Mouse (Mus musculus) kidney, embryonic 15.5 days (tissue): ENCODE measurements around the gene Ndnf. TPM values are rescaled to one million over a fixed set of nuclear protein-coding genes. Genes with fewer than 3 reads are reported as not detected.

Source experiments
- ATAC-seq: fragments of 200-750 bp; cut with Nextera tagmentation; replicated peaks from 2 replicates; pipeline ENCODE4 v1.8.0; 2017; ENCODE audit warnings: moderate TSS enrichment; ENCODE audit not compliant: low FRiP score
- H3K27ac ChIP-seq: fragments of 300-500 bp; sonication (generic); 2 replicates; pipeline ENCODE4 v1.5.1; 2015; ENCODE audit warnings: mild to moderate bottlenecking, inconsistent platforms
- H3K27me3 ChIP-seq: fragments of 300-500 bp; sonication (generic); 2 replicates; pipeline ENCODE4 v1.6.1; 2015; ENCODE audit warnings: inconsistent platforms
- H3K36me3 ChIP-seq: fragments of 300-500 bp; sonication (generic); 2 replicates; pipeline ENCODE4 v1.6.1; 2015; ENCODE audit warnings: inconsistent platforms
- H3K4me1 ChIP-seq: fragments of 300-500 bp; sonication (generic); 2 replicates; pipeline ENCODE4 v1.6.1; 2015; ENCODE audit warnings: inconsistent platforms
- H3K4me2 ChIP-seq: fragments of 300-500 bp; sonication (generic); 2 replicates; pipeline ENCODE4 v1.6.1; 2015; ENCODE audit warnings: moderate library complexity, mild to moderate bottlenecking, inconsistent platforms
- H3K4me3 ChIP-seq: fragments of 300-500 bp; sonication (generic); replicated peaks from 2 replicates; pipeline ENCODE4 v1.5.1; 2015; ENCODE audit warnings: mild to moderate bottlenecking, inconsistent platforms
- H3K9ac ChIP-seq: fragments of 300-500 bp; sonication (generic); 2 replicates; pipeline ENCODE4 v1.6.1; 2015; ENCODE audit warnings: mild to moderate bottlenecking, inconsistent platforms
- H3K9me3 ChIP-seq: fragments of 300-500 bp; sonication (generic); replicated peaks from 2 replicates; pipeline ENCODE4 v1.6.1; 2016; ENCODE audit warnings: inconsistent platforms
- WGBS: fragments of 180-500 bp; shearing (Covaris S2); methylation state at CpG from one replicate; pipeline ENCODE4 v1.1.7; 2015; ENCODE audit warnings: mixed read lengths; 5-methylcytosine and 5-hydroxymethylcytosine counted together
- polyA plus RNA-seq: library from polyadenylated mRNA; unstranded; fragments of >200 nt; fragmentation: Nextera tagmentation; extraction: Ambion mirVana; gene quantifications from 2 replicates; pipeline ENCODE4 v1.2.1, GENCODE M21; 2015

Ndnf gene
- polyA plus RNA-seq, 1 experiment from 2014 or later, result 6.7 TPM

DNA sequence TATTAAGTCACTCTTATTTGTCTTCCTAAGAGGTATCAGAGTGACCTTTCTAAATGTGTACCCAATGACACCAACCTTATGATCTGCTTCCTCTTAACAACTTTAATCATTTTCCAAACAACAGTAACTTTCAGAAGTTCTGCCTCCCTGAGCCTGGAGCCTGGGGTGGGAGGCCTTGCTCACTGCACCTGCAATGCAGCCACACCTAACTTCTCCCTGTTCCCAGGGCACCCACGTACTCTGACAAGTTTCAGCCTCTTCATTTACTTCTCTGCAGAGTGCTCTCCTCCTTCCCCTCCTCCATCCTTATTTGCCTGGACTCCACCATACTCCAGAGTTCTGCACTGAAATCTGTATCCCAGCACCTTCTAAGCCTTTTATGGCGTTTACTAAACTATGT, 1.4 kb upstream of the Ndnf start:
- ATAC-seq, result no peak

GRCm38 (mm10) chr6:65670981-65671411, 394 bp upstream of the Ndnf start:
- WGBS, result 3% methylated on average over 21 of the region's 21 CpGs
- Histone ChIP-seq H3K4me2 (peak overlapping the region; percentile 94), H3K4me3 (peak overlapping the region; percentile 62), H3K9me3 (no peaks in the 10 kb centered on the region), H3K36me3 (no peaks in the 10 kb centered on the region), H3K9ac (peak overlapping the region; percentile 55; the same call in 1 of the 2 replicates), H3K27me3 (peaks cover 25% of the 10 kb centered on the region), H3K4me1 (peaks cover 25% of the 10 kb centered on the region), H3K27ac (0 out of 2 replicates have a peak overlapping the region, but pooled peaks have one; percentile 6)
- peak; percentile 42 for ATAC-seq

More for the DNA sequence above, 1.4 kb upstream of the Ndnf start:
- H3K27ac ChIP-seq, result no peak overlapping the region
- peaks cover 25% of the 10 kb centered on the region for H3K4me1 ChIP-seq
- WGBS, result 58% methylated on average over 2 of the region's 2 CpGs
- no peaks in the 10 kb centered on the region for H3K36me3 ChIP-seq
- H3K27me3 ChIP-seq, result peaks cover 24% of the 10 kb centered on the region
- H3K9me3 ChIP-seq, result no peaks in the 10 kb centered on the region
- H3K4me3 ChIP-seq, result no peak overlapping the region
- no peak overlapping the region for H3K4me2 ChIP-seq
- no peak overlapping the region for H3K9ac ChIP-seq

DNA sequence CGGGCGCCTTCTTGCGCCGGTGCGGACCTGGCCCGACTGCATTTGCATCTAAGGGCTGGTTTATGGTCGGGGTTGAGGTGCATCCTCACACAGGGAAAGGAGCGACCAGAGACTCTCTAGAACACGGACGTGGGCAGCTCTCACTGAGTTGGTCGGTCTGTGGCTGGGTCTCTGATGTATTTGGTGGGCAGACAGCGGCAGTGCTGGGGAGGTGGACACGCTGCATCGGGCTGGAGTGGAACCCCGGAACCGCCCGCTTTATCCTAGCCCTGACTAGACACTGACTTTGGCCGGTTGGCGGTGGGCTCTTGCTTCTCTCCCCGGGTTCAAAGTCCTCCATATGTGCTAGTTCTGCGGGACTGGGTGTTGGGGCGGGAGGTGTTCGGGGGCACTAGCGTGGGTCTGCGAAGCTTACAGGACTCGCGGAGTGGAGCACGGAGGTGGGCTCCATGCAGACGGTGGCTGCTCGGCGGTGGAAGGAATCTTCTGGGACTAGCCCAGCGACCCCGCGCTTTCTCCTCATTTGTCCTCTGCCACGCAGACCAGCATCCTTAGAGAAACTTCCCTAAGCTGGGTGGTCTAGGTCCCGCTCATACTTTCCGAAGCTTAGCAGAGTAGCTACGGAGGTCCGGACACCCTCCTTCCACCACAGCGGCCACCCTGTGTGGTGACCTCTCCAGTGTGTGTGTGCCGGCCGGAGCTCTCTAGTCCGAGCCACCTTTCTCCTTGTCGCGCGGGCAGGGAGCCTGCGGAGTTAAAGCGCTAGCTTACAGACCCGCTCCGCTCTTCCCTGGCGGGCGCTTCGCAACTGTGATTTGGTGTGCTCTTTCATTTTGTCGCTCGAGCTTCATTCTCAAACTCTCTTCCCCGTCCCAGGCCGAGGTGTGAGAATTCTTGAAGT, 991 bp downstream of the Ndnf start:
- Histone ChIP-seq H3K27me3 (peaks cover 25% of the 10 kb centered on the region), H3K9me3 (no peaks in the 10 kb centered on the region), H3K4me1 (peaks cover 25% of the 10 kb centered on the region), H3K27ac (no peak overlapping the region), H3K9ac (peak overlapping the region; percentile 55), H3K4me3 (peak overlapping the region; percentile 62), H3K36me3 (no peaks in the 10 kb centered on the region), H3K4me2 (peak overlapping the region; percentile 94)
- ATAC-seq, result peak; percentile 64
- WGBS, result under 1% methylated on average over 57 of the region's 57 CpGs

DNA sequence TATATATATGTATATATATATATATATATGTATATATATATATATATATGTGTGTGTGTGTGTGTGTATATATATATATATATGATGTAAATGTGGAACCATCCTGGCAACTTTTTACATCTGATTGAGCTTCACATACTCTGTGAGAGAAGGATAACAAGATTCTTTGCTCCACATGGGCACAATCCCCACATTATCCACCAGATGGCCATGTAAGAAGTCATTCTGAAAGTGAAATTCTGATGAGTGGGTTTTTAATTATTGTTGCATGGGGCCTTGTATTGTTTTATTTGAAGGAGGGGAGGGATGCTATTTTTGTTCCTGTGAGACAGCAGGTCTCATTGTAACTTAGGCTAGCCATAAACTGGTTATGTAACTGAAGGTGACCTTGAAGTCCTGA, 22.5 kb downstream of the Ndnf start:
- Histone ChIP-seq H3K27me3 (no peaks in the 10 kb centered on the region), H3K4me2 (no peak overlapping the region), H3K4me3 (no peak overlapping the region), H3K27ac (no peak overlapping the region), H3K4me1 (no peaks in the 10 kb centered on the region), H3K36me3 (no peaks in the 10 kb centered on the region), H3K9ac (no peak overlapping the region), H3K9me3 (no peaks in the 10 kb centered on the region)
- no peak for ATAC-seq

DNA sequence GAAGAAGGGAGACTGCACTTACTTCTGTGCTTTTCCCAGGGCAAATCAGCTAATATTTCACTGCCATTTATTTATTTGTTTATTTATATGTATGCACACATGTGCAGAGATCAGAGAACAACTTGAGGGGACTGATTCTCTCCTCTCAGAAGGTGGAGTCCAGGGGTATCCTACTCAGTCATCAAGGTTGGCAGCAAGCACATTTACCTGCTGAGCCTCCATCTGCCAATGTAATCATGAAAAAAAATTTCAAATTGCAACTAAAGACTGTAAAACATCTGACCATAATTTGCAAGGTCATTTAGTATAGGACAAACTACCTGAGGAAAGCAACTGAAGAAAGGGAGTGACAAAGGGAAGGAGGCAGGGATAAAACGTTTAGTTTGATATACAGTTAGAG, 49.3 kb downstream of the Ndnf start:
- H3K9me3 ChIP-seq, result no peaks in the 10 kb centered on the region
- H3K4me1 ChIP-seq, result no peaks in the 10 kb centered on the region
- H3K27me3 ChIP-seq, result no peaks in the 10 kb centered on the region
- H3K36me3 ChIP-seq, result no peaks in the 10 kb centered on the region
- no peak overlapping the region for H3K27ac ChIP-seq
- ATAC-seq, result no peak
- H3K4me2 ChIP-seq, result no peak overlapping the region
- no peak overlapping the region for H3K4me3 ChIP-seq
- 36% methylated on average over 1 of the region's 1 CpGs for WGBS
- no peak overlapping the region for H3K9ac ChIP-seq

GRCm38 (mm10) chr6:65725677-65726076, 54.3 kb downstream of the Ndnf start:
- no peaks in the 10 kb centered on the region for H3K4me1 ChIP-seq
- H3K4me2 ChIP-seq, result no peak overlapping the region
- WGBS, result 47% methylated on average over 2 of the region's 2 CpGs

DNA sequence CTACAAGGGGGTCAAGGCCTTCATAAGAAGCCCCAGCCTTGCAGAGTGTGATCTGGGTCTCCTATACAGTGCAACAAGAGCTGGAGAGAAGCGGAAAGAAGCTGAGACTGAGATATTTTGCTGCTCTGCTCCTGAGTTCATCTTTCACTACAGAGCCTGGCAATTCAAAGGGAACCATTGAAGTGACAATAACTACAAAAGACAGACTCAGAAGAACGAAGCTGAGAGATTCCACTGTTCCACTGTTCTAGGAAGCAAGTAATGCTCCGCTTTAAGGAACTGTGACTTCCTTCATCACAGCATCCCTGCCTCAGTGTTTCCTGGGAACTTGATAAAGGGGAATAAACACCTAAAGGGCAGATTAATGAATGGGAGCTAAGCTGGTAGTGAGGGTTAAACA, 56.9 kb downstream of the Ndnf start:
- ATAC-seq, result no peak
- Histone ChIP-seq H3K4me1 (no peaks in the 10 kb centered on the region), H3K27me3 (no peaks in the 10 kb centered on the region), H3K27ac (no peak overlapping the region), H3K4me2 (no peak overlapping the region), H3K36me3 (no peaks in the 10 kb centered on the region), H3K9ac (no peak overlapping the region), H3K9me3 (no peaks in the 10 kb centered on the region), H3K4me3 (no peak overlapping the region)
- WGBS, result 74% methylated on average over 3 of the region's 3 CpGs

More at GRCm38 (mm10) chr6:65725677-65726076, 54.3 kb downstream of the Ndnf start:
- Histone ChIP-seq H3K9ac (no peak overlapping the region), H3K4me3 (no peak overlapping the region), H3K27me3 (no peaks in the 10 kb centered on the region), H3K36me3 (no peaks in the 10 kb centered on the region), H3K27ac (no peak overlapping the region), H3K9me3 (no peaks in the 10 kb centered on the region)
- ATAC-seq, result no peak

- peak; percentile 22; the same call in 1 of the 2 replicates for ATAC-seq
- H3K9ac ChIP-seq, result no peak overlapping the region
Measured at GRCm38 (mm10) chr6:65739442-65739841, 68.1 kb downstream of the Ndnf start.

GRCm38 (mm10) chr6:65743144-65743870, 71.9 kb downstream of the Ndnf start:
- no peaks in the 10 kb centered on the region for H3K4me1 ChIP-seq
- H3K4me3 ChIP-seq, result no peak overlapping the region
- H3K4me2 ChIP-seq, result no peak overlapping the region
- no peak for ATAC-seq
- WGBS, result 29% methylated on average over 1 of the region's 1 CpGs
- H3K27ac ChIP-seq, result no peak overlapping the region
- peaks cover 4% of the 10 kb centered on the region for H3K9me3 ChIP-seq
- no peak overlapping the region for H3K9ac ChIP-seq
- H3K27me3 ChIP-seq, result no peaks in the 10 kb centered on the region
- no peaks in the 10 kb centered on the region for H3K36me3 ChIP-seq

More at GRCm38 (mm10) chr6:65739442-65739841, 68.1 kb downstream of the Ndnf start:
- no peak overlapping the region for H3K4me3 ChIP-seq
- no peak overlapping the region for H3K27ac ChIP-seq
- WGBS, result 51% methylated on average over 6 of the region's 8 CpGs
- no peaks in the 10 kb centered on the region for H3K4me1 ChIP-seq
- H3K9me3 ChIP-seq, result no peaks in the 10 kb centered on the region
- H3K27me3 ChIP-seq, result no peaks in the 10 kb centered on the region
- H3K4me2 ChIP-seq, result no peak overlapping the region
- H3K36me3 ChIP-seq, result no peaks in the 10 kb centered on the region

- no peaks in the 10 kb centered on the region for H3K4me1 ChIP-seq
- no peak for ATAC-seq
Measured at GRCm38 (mm10) chr6:65743871-65744202, 72.4 kb downstream of the Ndnf start.

DNA sequence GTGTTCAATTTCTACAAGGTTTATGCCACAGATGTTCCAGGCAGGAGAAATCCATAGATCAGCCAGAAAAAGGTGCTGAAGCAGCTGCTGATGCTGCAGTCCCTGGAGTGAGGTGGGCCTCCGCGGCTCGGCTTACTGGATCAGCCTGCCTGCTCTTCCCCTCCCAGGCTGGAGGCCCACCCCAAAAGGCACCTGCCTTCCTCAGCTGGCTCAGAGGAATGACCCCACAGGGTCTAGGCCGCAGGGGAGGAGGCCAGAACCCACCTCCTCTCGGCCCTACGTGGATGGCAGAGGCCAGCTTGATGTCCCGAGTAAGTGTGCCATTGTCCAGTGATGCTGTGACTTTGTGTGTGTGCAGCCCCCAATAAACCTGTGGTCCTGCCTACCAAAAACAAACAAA, 86.8 kb downstream of the Ndnf start:
- Histone ChIP-seq H3K27me3 (no peaks in the 10 kb centered on the region), H3K27ac (no peak overlapping the region), H3K4me2 (no peak overlapping the region), H3K9ac (no peak overlapping the region), H3K36me3 (no peaks in the 10 kb centered on the region), H3K4me3 (no peak overlapping the region), H3K4me1 (no peaks in the 10 kb centered on the region), H3K9me3 (no peaks in the 10 kb centered on the region)
- ATAC-seq, result no peak
- WGBS, result 53% methylated on average over 7 of the region's 7 CpGs

More at GRCm38 (mm10) chr6:65743871-65744202, 72.4 kb downstream of the Ndnf start:
- H3K4me3 ChIP-seq, result no peak overlapping the region
- no peak overlapping the region for H3K4me2 ChIP-seq
- peaks cover 4% of the 10 kb centered on the region for H3K9me3 ChIP-seq
- no peak overlapping the region for H3K27ac ChIP-seq
- no peaks in the 10 kb centered on the region for H3K36me3 ChIP-seq
- H3K27me3 ChIP-seq, result no peaks in the 10 kb centered on the region
- H3K9ac ChIP-seq, result no peak overlapping the region

GRCm38 (mm10) chr6:65759174-65759573, 87.8 kb downstream of the Ndnf start:
- no peak overlapping the region for H3K4me2 ChIP-seq
- 87% methylated on average over 5 of the region's 5 CpGs for WGBS
- no peaks in the 10 kb centered on the region for H3K4me1 ChIP-seq

More at GRCm38 (mm10) chr6:65759174-65759573, 87.8 kb downstream of the Ndnf start:
- Histone ChIP-seq H3K4me3 (no peak overlapping the region), H3K27me3 (no peaks in the 10 kb centered on the region), H3K9me3 (no peaks in the 10 kb centered on the region), H3K36me3 (no peaks in the 10 kb centered on the region), H3K9ac (no peak overlapping the region), H3K27ac (no peak overlapping the region)
- no peak for ATAC-seq
